Mouse (Mus musculus) lung, postnatal 0 days (tissue): ENCODE results near the gene Opn4. TPM values are rescaled to one million over a fixed set of nuclear protein-coding genes. Genes with fewer than 3 reads are reported as not detected.

Source experiments
- ATAC-seq: fragments of 200-750 bp; cut with Nextera tagmentation; 2 replicates; pipeline ENCODE4 v1.8.0; 2017; ENCODE audit warnings: moderate library complexity
- DNase-seq: peaks from one replicate; pipeline ENCODE4 v3.0.0-alpha.2; 2016; ENCODE audit warnings: low spot score
- H3K27ac ChIP-seq: fragments of 300-500 bp; sonication (generic); 2 replicates; pipeline ENCODE4 v1.5.1; 2014; ENCODE audit warnings: antibody characterized with exemption, mild to moderate bottlenecking, low read length, mixed read lengths
- H3K27me3 ChIP-seq: fragments of 300-500 bp; sonication (generic); replicated peaks from 2 replicates; pipeline ENCODE4 v1.6.1; 2014; ENCODE audit warnings: low read length, mixed read lengths; ENCODE audit not compliant: insufficient read depth
- H3K36me3 ChIP-seq: fragments of 300-500 bp; sonication (generic); 2 replicates; pipeline ENCODE4 v1.6.1; 2014; ENCODE audit warnings: low read length, mixed read lengths; ENCODE audit not compliant: insufficient read depth
- H3K4me1 ChIP-seq: fragments of 300-500 bp; sonication (generic); 2 replicates; pipeline ENCODE4 v1.6.1; 2014; ENCODE audit warnings: antibody characterized with exemption, low read depth, low read length, mixed read lengths; ENCODE audit not compliant: insufficient read depth
- H3K4me2 ChIP-seq: fragments of 300-500 bp; sonication (generic); replicated peaks from 2 replicates; pipeline ENCODE4 v1.6.1; 2014; ENCODE audit warnings: low read depth, mild to moderate bottlenecking, low read length, moderate library complexity, mixed read lengths
- H3K4me3 ChIP-seq: fragments of 300-500 bp; sonication (generic); 2 replicates; pipeline ENCODE4 v1.5.1; 2014; ENCODE audit warnings: low read depth, low read length
- H3K9ac ChIP-seq: fragments of 300-500 bp; sonication (generic); replicated peaks from 2 replicates; pipeline ENCODE4 v1.6.1; 2014; ENCODE audit warnings: low read depth, mild to moderate bottlenecking
- H3K9me3 ChIP-seq: fragments of 300-500 bp; sonication (generic); 2 replicates; pipeline ENCODE4 v1.6.1; 2016; ENCODE audit warnings: low read length, mixed read lengths
- CTCF ChIP-seq: IDR thresholded peaks from 2 replicates; pipeline ENCODE4 v1.5.1; 2016; ENCODE audit warnings: antibody characterized with exemption, mild to moderate bottlenecking
- EP300 ChIP-seq: IDR thresholded peaks from 2 replicates; pipeline ENCODE4 v1.6.1; 2016; ENCODE audit warnings: antibody characterized with exemption, mild to moderate bottlenecking, control low read depth
- WGBS: fragments of 180-500 bp; shearing (Covaris S2); extraction: QIAGEN DNeasy Blood & Tissue Kit; methylation state at CpG from one replicate; pipeline ENCODE4 v1.1.7; 2014; 5-methylcytosine and 5-hydroxymethylcytosine counted together
- polyA plus RNA-seq: library from polyadenylated mRNA; unstranded; fragments of >200 nt; fragmentation: Nextera tagmentation; extraction: Ambion mirVana; gene quantifications from 2 replicates; pipeline ENCODE4 v1.2.1, GENCODE M21; 2015

The Opn4 gene
- polyA plus RNA-seq, 1 experiment from 2014 or later, result 0.12 TPM

- H3K27me3 ChIP-seq, result no peaks in the 10 kb centered on the region
- H3K4me1 ChIP-seq, result no peaks in the 10 kb centered on the region
- no peak for TF ChIP-seq EP300
- no peak for TF ChIP-seq CTCF
- DNase-seq, result no peak
- WGBS, result 68% methylated on average over 7 of the region's 7 CpGs
- H3K36me3 ChIP-seq, result no peaks in the 10 kb centered on the region
- H3K9ac ChIP-seq, result no peak overlapping the region
- no peaks in the 10 kb centered on the region for H3K9me3 ChIP-seq
- no peak overlapping the region for H3K27ac ChIP-seq
- H3K4me2 ChIP-seq, result no peak overlapping the region
- H3K4me3 ChIP-seq, result no peak overlapping the region
- no peak for ATAC-seq
These were observed 26.9 kb upstream of the Opn4 start for GRCm38 (mm10) chr14:34626824-34627223.

GRCm38 (mm10) chr14:34623531-34624210, 23.7 kb upstream of the Opn4 start:
- no peaks in the 10 kb centered on the region for H3K27me3 ChIP-seq
- 42% methylated on average over 16 of the region's 16 CpGs for WGBS
- no peak overlapping the region for H3K4me2 ChIP-seq
- H3K9ac ChIP-seq, result no peak overlapping the region
- ATAC-seq (no peak), DNase-seq (peak; percentile 16)
- H3K27ac ChIP-seq, result no peak overlapping the region
- H3K36me3 ChIP-seq, result no peaks in the 10 kb centered on the region
- no peaks in the 10 kb centered on the region for H3K9me3 ChIP-seq
- H3K4me1 ChIP-seq, result no peaks in the 10 kb centered on the region
- TF ChIP-seq EP300 (no peak), CTCF (no peak)
- H3K4me3 ChIP-seq, result no peak overlapping the region

DNA sequence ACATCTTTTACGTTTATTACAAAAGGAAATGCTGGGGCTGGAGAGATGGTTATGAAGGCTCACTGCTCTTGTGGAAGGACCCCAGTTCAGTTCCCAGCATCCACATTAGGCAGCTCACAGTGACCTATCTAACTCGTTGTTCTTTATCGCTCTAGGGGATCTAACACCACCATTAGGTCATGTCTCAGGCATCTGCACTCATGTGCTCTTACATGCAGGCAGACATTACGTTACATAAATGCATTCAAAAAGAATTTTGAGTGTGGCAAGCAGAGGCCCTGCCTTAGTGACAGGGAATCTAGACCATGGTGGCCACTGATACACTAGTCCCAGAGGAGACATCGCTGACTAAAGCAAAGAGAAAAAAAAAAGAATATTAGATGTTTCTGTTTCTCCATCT, 23.1 kb upstream of the Opn4 start:
- Histone ChIP-seq H3K4me2 (no peak overlapping the region), H3K4me3 (no peak overlapping the region), H3K9me3 (no peaks in the 10 kb centered on the region), H3K36me3 (no peaks in the 10 kb centered on the region), H3K9ac (no peak overlapping the region), H3K27ac (no peak overlapping the region), H3K4me1 (no peaks in the 10 kb centered on the region), H3K27me3 (no peaks in the 10 kb centered on the region)
- ATAC-seq (peak; percentile 63), DNase-seq (peak; percentile 21)
- 62% methylated on average over 5 of the region's 5 CpGs for WGBS
- no peak for TF ChIP-seq CTCF
- peak; percentile 50 for TF ChIP-seq EP300

DNA sequence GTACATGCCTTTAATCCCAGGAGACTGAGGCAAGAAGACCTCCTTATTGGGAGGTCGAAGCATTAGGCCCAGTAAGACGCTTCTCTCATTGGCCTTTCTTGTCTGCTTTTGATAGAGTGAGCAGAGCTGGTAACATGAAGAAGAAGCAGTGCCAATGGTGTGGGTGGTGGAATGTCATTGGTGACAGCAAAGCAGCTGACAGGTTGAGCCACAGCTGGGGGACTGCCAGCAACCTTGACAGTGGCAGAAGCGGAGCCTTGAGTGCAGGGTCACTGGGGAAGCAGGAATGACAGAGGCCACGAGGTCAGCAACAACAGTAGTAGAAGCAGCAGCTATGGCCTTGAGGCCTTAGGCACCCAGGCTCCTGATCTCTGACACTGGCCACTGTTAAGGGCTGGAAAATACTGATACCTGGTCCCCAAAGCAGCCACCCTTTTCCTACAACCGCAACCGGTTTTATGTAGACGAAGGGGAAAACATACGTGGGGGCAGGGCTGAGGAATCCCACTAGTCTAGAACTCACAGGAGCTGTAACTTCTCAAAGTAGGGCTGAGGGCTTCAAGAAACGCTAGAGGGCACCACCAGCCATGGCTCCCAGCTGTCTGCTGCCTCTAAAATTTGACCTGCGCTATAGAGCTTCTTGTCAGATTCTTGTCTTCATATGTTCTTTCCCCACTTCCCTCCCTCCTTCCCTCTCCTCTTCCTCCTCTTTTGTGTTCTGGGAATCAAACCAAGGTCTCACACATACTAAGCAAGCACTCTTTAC, 20.9 kb upstream of the Opn4 start:
- Histone ChIP-seq H3K4me3 (no peak overlapping the region), H3K4me2 (no peak overlapping the region), H3K27me3 (no peaks in the 10 kb centered on the region), H3K9me3 (no peaks in the 10 kb centered on the region), H3K27ac (no peak overlapping the region), H3K4me1 (no peaks in the 10 kb centered on the region), H3K9ac (no peak overlapping the region), H3K36me3 (no peaks in the 10 kb centered on the region)
- DNase-seq (peak; percentile 60), ATAC-seq (no peak)
- WGBS, result 29% methylated on average over 10 of the region's 10 CpGs
- peak; percentile 75 for TF ChIP-seq CTCF
- TF ChIP-seq EP300, result no peak

GRCm38 (mm10) chr14:34618808-34619207, 18.9 kb upstream of the Opn4 start:
- ATAC-seq, result peak; percentile 15; the same call in 1 of the 2 replicates
- no peak overlapping the region for H3K27ac ChIP-seq

DNA sequence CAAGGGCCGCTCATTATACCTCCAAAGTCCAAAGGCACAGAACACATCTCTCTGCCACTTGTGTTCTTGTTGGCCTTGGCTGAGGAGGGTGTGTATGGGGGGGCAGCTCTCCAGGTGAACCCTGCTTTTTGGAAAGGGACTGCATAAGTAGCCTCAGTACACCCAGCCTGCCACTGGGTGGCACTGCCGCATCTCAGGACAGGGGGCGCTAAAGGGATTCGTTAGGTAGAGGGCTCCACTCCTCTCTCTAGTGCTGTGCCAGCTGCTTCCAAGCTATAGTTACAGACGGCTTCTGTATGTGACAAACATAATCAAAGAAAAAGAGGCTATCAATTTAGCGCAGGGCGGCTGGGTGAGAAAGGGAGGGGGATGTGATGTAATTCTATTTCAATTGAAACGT, 16.9 kb upstream of the Opn4 start:
- Histone ChIP-seq H3K27me3 (no peaks in the 10 kb centered on the region), H3K9me3 (no peaks in the 10 kb centered on the region), H3K4me1 (no peaks in the 10 kb centered on the region), H3K4me2 (no peak overlapping the region), H3K27ac (no peak overlapping the region), H3K36me3 (no peaks in the 10 kb centered on the region), H3K9ac (no peak overlapping the region), H3K4me3 (no peak overlapping the region)
- peak; percentile 73 for ATAC-seq
- TF ChIP-seq EP300 (no peak), CTCF (peak; percentile 100)
- WGBS, result 4% methylated on average over 8 of the region's 8 CpGs
- DNase-seq, result peak; percentile 90

More at GRCm38 (mm10) chr14:34618808-34619207, 18.9 kb upstream of the Opn4 start:
- Histone ChIP-seq H3K27me3 (no peaks in the 10 kb centered on the region), H3K4me1 (no peaks in the 10 kb centered on the region), H3K4me2 (no peak overlapping the region), H3K36me3 (no peaks in the 10 kb centered on the region), H3K9ac (no peak overlapping the region), H3K9me3 (no peaks in the 10 kb centered on the region), H3K4me3 (no peak overlapping the region)
- no peak for TF ChIP-seq EP300
- no peak for TF ChIP-seq CTCF
- WGBS, result 36% methylated on average over 9 of the region's 9 CpGs
- peak; percentile 30 for DNase-seq
